Mouse (Mus musculus) layer of hippocampus, postnatal 10 days (tissue): ENCODE measurements around the gene Fcho1. TPM values are rescaled to one million over a fixed set of nuclear protein-coding genes. Genes with fewer than 3 reads are reported as not detected.

Experiments
- DNase-seq, 2 experiments: peaks; one replicate each; pipeline ENCODE4 v3.0.0; 2021; ENCODE audit warnings: low spot score in 2 of 2
- total RNA-seq, 2 experiments: library from RNA; stranded (reverse); gene quantifications; 2 replicates each; pipeline ENCODE4 v1.2.3; 2021

The Fcho1 gene
- total RNA-seq, 2 experiments from 2014 or later = 111 to 119 TPM

GRCm38 (mm10) chr8:71665331-71666130 lies 60.0 kb downstream of the Fcho1 start:
- DNase-seq = peak in 1 of 2 experiments; percentile 62

- DNase-seq = peak; percentile 91
Measured at GRCm38 (mm10) chr8:71660325-71661120, 65.0 kb downstream of the Fcho1 start.

- DNase-seq = no peak
Measured at GRCm38 (mm10) chr8:71659751-71660150, 65.8 kb downstream of the Fcho1 start.

GRCm38 (mm10) chr8:71658515-71659049 lies 66.9 kb downstream of the Fcho1 start:
- no peak for DNase-seq

Other genes starting within 250 kb of the Fcho1 start
- 10 to 100 TPM; 64.3 to 71.5 TPM for gene Ano8, start 239.8 kb downstream of the Fcho1 start, total RNA-seq
- 10 to 100 TPM; 26.4 to 29.4 TPM for gene Gtpbp3, start 237.6 kb downstream of the Fcho1 start, total RNA-seq
- gene Plvap, start 214.0 kb downstream of the Fcho1 start, total RNA-seq = 1 to 10 TPM; 8.1 to 9.2 TPM
- not detected for gene Ccdc194, start 200.0 kb downstream of the Fcho1 start, total RNA-seq
- gene Bst2, start 188.3 kb downstream of the Fcho1 start, total RNA-seq = 1 to 10 TPM; 4.1 to 4.8 TPM
- 10 to 100 TPM; 36.9 to 40.7 TPM for gene Mvb12a, start 182.8 kb downstream of the Fcho1 start, total RNA-seq
- not detected for gene Tmem221, start 166.8 kb downstream of the Fcho1 start, total RNA-seq
- gene Nxnl1, start 159.1 kb downstream of the Fcho1 start, total RNA-seq = not detected
- 10 to 100 TPM; 76.8 to 92.7 TPM for gene Slc27a1, start 156.8 kb downstream of the Fcho1 start, total RNA-seq
- 10 to 100 TPM; 75.1 to 81.0 TPM for gene Pgls, start 133.5 kb downstream of the Fcho1 start, total RNA-seq
- gene Fam129c, start 128.1 kb downstream of the Fcho1 start, total RNA-seq = 1 to 10 TPM; 4.6 to 5.8 TPM
- 10 to 100 TPM; 65.8 to 77.0 TPM for gene Colgalt1, start 114.7 kb downstream of the Fcho1 start, total RNA-seq
- 100 to 1,000 TPM; 242 to 246 TPM for gene Unc13a, start 54.0 kb downstream of the Fcho1 start, total RNA-seq
- 1 to 10 TPM; 7.7 to 7.8 TPM for gene Jak3, start 49.4 kb downstream of the Fcho1 start, total RNA-seq
- 1 to 10 TPM; 2.3 to 2.4 TPM for gene Insl3, start 36.5 kb downstream of the Fcho1 start, total RNA-seq
- gene B3gnt3, start 23.9 kb downstream of the Fcho1 start, total RNA-seq = under 1 TPM; 0.42 to 0.64 TPM
- 10 to 100 TPM; 10.4 to 12.3 TPM for gene Zfp709, start 156.3 kb upstream of the Fcho1 start, total RNA-seq
- gene Zfp882, start 182.9 kb upstream of the Fcho1 start, total RNA-seq = 10 to 100 TPM; 13.0 to 15.2 TPM
- gene Zfp617, start 182.9 kb upstream of the Fcho1 start, total RNA-seq = 10 to 100 TPM; 27.9 to 28.2 TPM
- 10 to 100 TPM; 16.1 to 17.7 TPM for gene Zfp961, start 225.3 kb upstream of the Fcho1 start, total RNA-seq